Mouse (Mus musculus): ENCODE results near the gene Cat.

DNA sequence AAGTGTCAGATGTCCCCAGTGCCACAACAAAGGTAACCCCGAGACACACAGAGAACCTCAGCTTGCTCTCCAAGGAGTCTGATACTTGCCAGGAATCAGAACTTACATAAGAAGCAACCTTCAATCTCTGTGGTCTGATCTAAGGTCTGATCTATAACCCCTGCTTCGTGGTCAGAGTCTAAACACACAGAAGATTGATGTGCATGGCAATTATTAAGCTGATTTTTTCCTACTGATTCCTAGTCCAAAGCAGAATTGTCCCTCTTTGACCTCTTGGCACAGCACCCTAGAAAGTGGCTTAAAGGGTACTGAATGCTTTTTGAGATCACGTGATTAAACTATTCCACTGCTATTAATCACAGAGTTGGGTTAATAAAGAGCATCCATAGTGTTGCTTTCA lies 18.7 kb downstream of the Cat start:
- TF ChIP-seq CTCF (IDR thresholded peaks at IDR 0.05) (no peak), EP300 (IDR thresholded peaks at IDR 0.05) (no peak)

Data from lung, postnatal 0 days (tissue).